Mouse (Mus musculus) kidney, adult 2 months (tissue): ENCODE data around the gene Cideb. TPM values are rescaled to one million over a fixed set of nuclear protein-coding genes. Genes with fewer than 3 reads are reported as not detected.
A peak's percentile ranks its signal among the peaks of the same experiment; 100 is the strongest.

Source experiments
- DNase-seq: peaks from one replicate; pipeline ENCODE4 v3.0.0; 2021
- H3K27ac ChIP-seq: fragments of 200-500 bp; 2 replicates; pipeline ENCODE4 v1.5.1; 2012; ENCODE audit warnings: low read depth, low read length, control low read depth, inconsistent platforms; ENCODE audit not compliant: insufficient read depth
- H3K27me3 ChIP-seq: fragments of 200-500 bp; replicated peaks from 2 replicates; pipeline ENCODE4 v1.6.1; 2012; ENCODE audit warnings: mild to moderate bottlenecking, moderate library complexity, low read length, inconsistent platforms; ENCODE audit not compliant: control insufficient read depth, insufficient read depth
- H3K36me3 ChIP-seq: fragments of 200-500 bp; 2 replicates; pipeline ENCODE4 v1.6.1; 2012; ENCODE audit warnings: mild to moderate bottlenecking, moderate library complexity, low read length, inconsistent platforms; ENCODE audit not compliant: control insufficient read depth, insufficient read depth
- H3K4me1 ChIP-seq: fragments of 200-500 bp; 2 replicates; pipeline ENCODE4 v1.6.1; 2011; ENCODE audit warnings: low read length; ENCODE audit not compliant: control insufficient read depth, insufficient read depth
- H3K4me3 ChIP-seq: fragments of 200-500 bp; 2 replicates; pipeline ENCODE4 v1.5.1; 2011; ENCODE audit warnings: mild to moderate bottlenecking, low read depth, low read length, control low read depth; ENCODE audit not compliant: insufficient read depth
- CTCF ChIP-seq: fragments of 200-500 bp; conservative IDR thresholded peaks from 2 replicates; pipeline ENCODE4 v1.5.1; 2011; ENCODE audit warnings: low read depth, mild to moderate bottlenecking, control low read depth, low read length, moderate library complexity, mixed read lengths; ENCODE audit not compliant: insufficient read depth, insufficient read length
- POLR2A ChIP-seq: fragments of 200-500 bp; IDR thresholded peaks from one replicate; pipeline ENCODE4 v1.6.1; 2011; ENCODE audit warnings: low read depth, low read length, control low read depth
- WGBS: fragments of 180-500 bp; shearing (Covaris S2); methylation state at CpG from one replicate; pipeline ENCODE4 v1.1.7; 2018; 5-methylcytosine and 5-hydroxymethylcytosine counted together
- polyA plus RNA-seq: library from polyadenylated mRNA; depleted of rRNA; stranded (reverse); fragments of >200 nt; gene quantifications from 2 replicates; pipeline ENCODE4 v1.2.3, GENCODE M21; 2012

Cideb gene
- polyA plus RNA-seq, 1 experiment: 513 TPM

DNA sequence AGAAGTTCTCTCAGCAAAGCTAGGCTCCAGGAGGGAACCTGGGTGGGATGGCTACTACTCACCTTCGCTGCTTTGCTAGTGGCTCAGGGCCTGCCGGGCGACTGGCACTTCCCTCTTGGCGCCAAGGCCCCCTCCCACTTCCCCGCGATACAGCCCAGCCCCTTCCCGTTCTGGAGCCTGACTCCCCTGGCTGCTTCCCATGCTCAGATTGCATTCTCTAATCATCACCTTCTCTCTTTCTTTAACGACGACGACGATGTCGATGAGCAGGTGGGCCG, 25.6 kb upstream of the Cideb start, which contains the start of gene Adcy4:
Gene Adcy4 (minus strand): TSS at position 138 of the 278 bp plus-strand sequence.
- peak; percentile 43 for DNase-seq
- Histone ChIP-seq H3K27ac (peak within 1 kb of the TSS; percentile 77), H3K4me1 (no peaks in the 10 kb centered on the region), H3K4me3 (peak within 1 kb of the TSS; percentile 51), H3K36me3 (no peaks in the 10 kb centered on the region), H3K27me3 (no peaks in the 10 kb centered on the region)
- 12% methylated on average over 13 of the region's 13 CpGs for WGBS
- no peak for TF ChIP-seq CTCF
- no peak for TF ChIP-seq POLR2A

DNA sequence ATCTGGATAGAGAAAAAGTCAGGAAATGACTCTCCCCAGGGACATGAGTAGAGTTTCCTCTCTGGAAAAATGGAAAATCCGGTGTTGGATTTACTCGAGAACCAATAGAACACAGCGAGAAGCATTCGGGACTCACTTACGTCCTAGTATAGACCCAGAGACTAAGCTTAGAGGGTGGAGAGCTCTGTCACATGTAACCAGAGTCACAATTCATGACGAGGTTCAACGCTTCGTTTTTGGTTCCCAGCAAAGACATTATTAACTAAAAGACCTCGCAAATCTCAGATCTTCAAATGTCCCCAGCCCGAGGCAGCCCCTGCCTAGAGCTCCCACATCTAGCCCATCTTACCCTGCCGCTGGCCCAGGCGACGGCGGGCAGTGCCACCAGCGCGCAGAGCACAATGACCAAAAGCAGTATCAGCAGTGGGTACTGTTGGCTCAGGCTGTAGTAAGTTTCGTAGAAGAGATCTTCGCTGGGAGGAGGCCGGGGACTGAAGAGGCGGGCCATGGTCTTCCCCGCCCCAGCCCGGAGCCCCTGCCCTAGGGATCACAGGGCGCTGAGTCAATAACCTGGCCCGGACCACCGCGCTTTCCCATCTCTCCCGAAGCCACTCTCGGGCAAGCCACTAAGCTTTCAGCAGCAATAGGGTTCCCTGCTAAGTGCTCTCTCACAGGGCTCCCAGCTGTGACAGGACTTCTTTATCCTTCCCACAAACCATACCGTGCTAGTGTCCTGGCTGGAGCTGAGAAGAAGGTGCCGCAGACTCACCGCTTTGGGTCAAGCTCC, 25.1 kb upstream of the Cideb start:
- no peaks in the 10 kb centered on the region for H3K27me3 ChIP-seq
- no peaks in the 10 kb centered on the region for H3K4me1 ChIP-seq
- H3K4me3 ChIP-seq: peak overlapping the region; percentile 51
- WGBS: 7% methylated on average over 31 of the region's 31 CpGs
- peak overlapping the region; percentile 44 for H3K27ac ChIP-seq
- H3K36me3 ChIP-seq: no peaks in the 10 kb centered on the region
- TF ChIP-seq CTCF: no peak
- TF ChIP-seq POLR2A: no peak
- peak; percentile 82 for DNase-seq

DNA sequence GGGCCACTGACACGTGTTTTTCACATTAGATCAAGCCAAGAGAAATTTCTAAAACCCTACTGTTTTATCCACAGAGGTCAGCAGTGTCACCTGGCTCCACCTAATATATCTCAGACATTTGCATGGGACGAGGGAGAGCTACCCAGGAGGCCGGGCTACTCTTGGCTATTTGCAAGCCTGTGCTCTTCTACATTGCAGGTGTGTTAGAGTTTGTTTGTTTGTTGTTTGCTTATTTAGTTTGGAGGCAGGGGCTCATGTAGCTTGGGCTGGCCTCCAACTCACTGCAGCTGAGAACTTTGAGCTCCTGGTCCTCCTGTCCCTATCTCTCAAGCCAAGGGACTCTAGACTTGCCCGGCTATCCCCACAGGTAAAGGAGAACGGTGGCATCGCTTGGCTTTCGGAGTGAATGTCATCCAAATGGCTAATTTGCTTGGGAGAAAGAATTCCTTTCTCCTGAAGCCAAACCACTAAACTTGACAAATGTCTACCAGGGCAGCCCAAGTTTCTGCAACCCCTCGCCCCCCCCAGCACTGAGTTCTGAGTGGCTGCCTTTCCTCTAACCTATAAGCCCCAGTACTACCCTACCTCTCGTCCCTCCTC, 24.2 kb upstream of the Cideb start:
- peak overlapping the region; percentile 35; the same call in 1 of the 2 replicates for H3K4me3 ChIP-seq
- no peaks in the 10 kb centered on the region for H3K36me3 ChIP-seq
- no peaks in the 10 kb centered on the region for H3K27me3 ChIP-seq
- DNase-seq: no peak
- WGBS: 41% methylated on average over 9 of the region's 9 CpGs
- TF ChIP-seq CTCF: no peak
- no peak for TF ChIP-seq POLR2A
- H3K4me1 ChIP-seq: no peaks in the 10 kb centered on the region
- peak overlapping the region; percentile 77 for H3K27ac ChIP-seq

DNA sequence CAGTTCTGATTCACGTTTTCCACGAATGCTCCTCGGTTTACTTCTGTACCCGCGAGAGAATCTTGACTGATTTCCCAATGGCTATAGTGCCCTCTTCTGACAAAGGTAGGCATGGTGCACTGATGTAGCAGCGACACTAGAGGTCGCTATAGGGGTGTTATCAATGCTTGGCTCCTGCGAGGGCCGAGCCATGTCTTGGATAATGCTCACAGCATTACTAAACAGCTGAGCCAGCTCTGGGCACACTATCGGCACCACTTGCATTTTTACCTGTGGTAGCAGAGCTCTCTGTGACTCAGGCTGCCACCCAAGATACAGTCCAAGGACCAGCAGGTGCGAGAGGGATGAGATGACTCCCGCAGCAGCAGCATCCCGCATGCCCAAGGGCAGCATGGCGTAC, 23.1 kb upstream of the Cideb start:
- Histone ChIP-seq H3K4me3 (peak overlapping the region; percentile 26; the same call in 1 of the 2 replicates), H3K27me3 (no peaks in the 10 kb centered on the region), H3K4me1 (no peaks in the 10 kb centered on the region), H3K36me3 (no peaks in the 10 kb centered on the region), H3K27ac (no peak overlapping the region)
- 13% methylated on average over 14 of the region's 14 CpGs for WGBS
- TF ChIP-seq CTCF: peak; percentile 100
- no peak for TF ChIP-seq POLR2A
- DNase-seq: peak; percentile 82

DNA sequence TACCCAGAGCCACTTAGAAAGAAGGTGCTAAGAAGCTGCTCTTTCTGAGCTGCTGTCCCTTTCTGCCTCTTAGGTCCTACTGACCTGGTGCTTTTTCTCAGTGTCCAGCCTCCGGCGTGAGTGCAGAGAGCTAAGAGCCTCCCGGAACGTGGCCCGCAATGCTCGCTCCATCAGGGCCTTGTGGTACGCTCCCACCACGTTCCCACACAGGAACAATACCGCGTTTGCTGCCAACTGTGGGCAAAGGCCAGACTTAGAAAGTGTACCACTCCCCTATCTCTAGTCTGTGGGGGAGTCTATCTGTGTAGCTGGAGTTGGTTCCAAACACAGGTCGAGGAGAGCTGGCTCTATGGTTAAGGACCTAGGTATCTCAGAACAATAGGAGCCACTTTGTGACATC, 22.5 kb upstream of the Cideb start:
- Histone ChIP-seq H3K4me3 (no peak overlapping the region), H3K27ac (no peak overlapping the region), H3K4me1 (no peaks in the 10 kb centered on the region), H3K36me3 (no peaks in the 10 kb centered on the region), H3K27me3 (no peaks in the 10 kb centered on the region)
- TF ChIP-seq POLR2A: no peak
- no peak for TF ChIP-seq CTCF
- DNase-seq: no peak
- WGBS: 82% methylated on average over 11 of the region's 11 CpGs

DNA sequence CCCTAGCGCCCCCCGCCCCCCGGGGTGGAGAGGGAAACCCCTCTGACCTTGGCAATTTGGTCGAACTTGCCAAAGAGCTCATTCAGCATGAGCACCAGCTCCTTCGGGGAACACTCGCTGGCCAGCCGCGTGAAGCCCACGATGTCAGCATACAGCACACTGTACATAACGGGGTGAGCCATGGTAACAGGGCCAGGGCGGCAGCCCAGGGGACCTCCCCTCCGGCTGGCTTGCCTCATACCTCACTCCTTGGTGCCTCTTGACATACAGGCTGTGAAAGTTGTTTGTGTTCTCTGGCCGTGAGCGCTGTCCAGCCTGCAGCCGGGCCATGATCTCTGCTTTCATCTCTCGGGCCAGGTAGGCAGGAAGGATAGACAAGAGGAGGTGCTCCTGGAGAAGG, 21.4 kb upstream of the Cideb start:
- DNase-seq: no peak
- no peak for TF ChIP-seq CTCF
- no peak for TF ChIP-seq POLR2A
- no peaks in the 10 kb centered on the region for H3K4me1 ChIP-seq
- 67% methylated on average over 16 of the region's 16 CpGs for WGBS
- H3K27me3 ChIP-seq: no peaks in the 10 kb centered on the region
- no peaks in the 10 kb centered on the region for H3K36me3 ChIP-seq
- no peak overlapping the region for H3K4me3 ChIP-seq
- no peak overlapping the region for H3K27ac ChIP-seq

DNA sequence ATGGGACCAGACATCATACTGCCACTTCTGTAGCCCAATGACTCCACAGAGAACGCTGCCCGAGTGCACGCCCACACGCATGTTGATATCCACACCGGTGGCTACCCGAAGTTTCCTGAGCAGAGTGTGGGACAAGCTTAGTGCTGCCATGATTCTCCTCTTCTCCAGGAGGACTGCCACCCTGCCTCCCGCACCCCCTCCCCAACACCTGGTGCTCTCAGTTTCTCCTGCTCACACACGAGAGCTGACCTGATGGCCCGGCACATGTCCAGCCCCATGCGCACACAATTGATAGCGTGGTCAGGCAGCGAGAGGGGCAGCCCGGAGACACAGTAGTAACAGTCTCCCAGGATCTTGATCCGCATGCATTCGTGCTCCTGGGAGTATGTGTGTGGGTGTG, 20.4 kb upstream of the Cideb start:
- TF ChIP-seq POLR2A (no peak), CTCF (no peak)
- H3K27ac ChIP-seq: no peak overlapping the region
- H3K36me3 ChIP-seq: no peaks in the 10 kb centered on the region
- no peak overlapping the region for H3K4me3 ChIP-seq
- H3K4me1 ChIP-seq: no peaks in the 10 kb centered on the region
- WGBS: 85% methylated on average over 15 of the region's 15 CpGs
- H3K27me3 ChIP-seq: no peaks in the 10 kb centered on the region
- no peak for DNase-seq

DNA sequence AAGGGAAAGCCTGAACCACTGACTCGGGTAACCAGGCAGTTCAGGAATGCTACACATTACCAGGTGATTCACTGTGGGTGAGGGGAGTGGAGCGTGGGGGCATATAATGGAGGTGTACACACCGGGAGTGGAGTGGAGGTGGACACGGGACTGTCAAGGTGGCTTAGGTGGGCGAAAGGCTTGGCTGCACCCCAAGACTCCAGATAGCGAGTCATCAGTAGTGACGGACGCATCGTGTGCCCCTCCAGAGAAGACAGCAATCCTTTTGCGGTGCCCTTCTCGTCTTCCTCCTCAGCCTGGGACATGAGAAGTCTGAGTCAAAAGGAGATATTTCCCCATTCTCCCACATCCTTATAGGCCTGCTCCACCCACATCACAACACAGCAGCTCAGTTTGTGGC, 19.5 kb upstream of the Cideb start:
- 85% methylated on average over 11 of the region's 11 CpGs for WGBS
- TF ChIP-seq POLR2A (no peak), CTCF (no peak)
- no peaks in the 10 kb centered on the region for H3K36me3 ChIP-seq
- H3K27ac ChIP-seq: no peak overlapping the region
- H3K4me1 ChIP-seq: no peaks in the 10 kb centered on the region
- H3K27me3 ChIP-seq: no peaks in the 10 kb centered on the region
- DNase-seq: no peak
- H3K4me3 ChIP-seq: no peak overlapping the region
